Mouse (Mus musculus): Measurements from ENCODE around the gene Tpgs1. TPM values are rescaled to one million over a fixed set of nuclear protein-coding genes. Genes with fewer than 3 reads are reported as not detected.
A peak's percentile ranks its signal among the peaks of the same experiment; 100 is the strongest.

Tpgs1 gene
- total and polyA plus RNA-seq, 2 experiments from 2014 or later = 64.2 to 128 TPM

GRCm38 (mm10) chr10:79683726-79684640, 14.8 kb downstream of the Tpgs1 start:
- Histone ChIP-seq H3K4me1 (ENCODE audit: insufficient read depth) (peaks cover 15% of the 10 kb centered on the region; the same call in 1 of the 2 replicates), H3K27ac (ENCODE audit: low read depth, low read length) (no peak overlapping the region), H3K9me3 (ENCODE audit: low read length) (no peaks in the 10 kb centered on the region), H3K36me3 (ENCODE audit: insufficient read depth) (peaks cover 45% of the 10 kb centered on the region), H3K4me3 (ENCODE audit: low read depth, low read length) (peak overlapping the region; percentile 70), H3K27me3 (ENCODE audit: insufficient read depth, low read length) (no peaks in the 10 kb centered on the region), H3K9ac (peak overlapping the region; percentile 82; the same call in 1 of the 2 replicates), H3K4me2 (ENCODE audit: low read depth) (peak overlapping the region; percentile 90)
- TF ChIP-seq CTCF (IDR thresholded peaks at IDR 0.05; ENCODE audit: low read depth) = no peak
- ATAC-seq (no peak), DNase-seq (no peak)
- 92% methylated on average over 6 of the region's 6 CpGs for WGBS

- ATAC-seq (no peak), DNase-seq (no peak)
- Histone ChIP-seq H3K9ac (no peak overlapping the region), H3K4me2 (ENCODE audit: low read depth) (no peak overlapping the region), H3K9me3 (ENCODE audit: low read length) (no peaks in the 10 kb centered on the region), H3K4me3 (ENCODE audit: low read depth, low read length) (no peak overlapping the region), H3K4me1 (ENCODE audit: insufficient read depth) (peaks cover 15% of the 10 kb centered on the region; the same call in 1 of the 2 replicates), H3K27me3 (ENCODE audit: insufficient read depth, low read length) (no peaks in the 10 kb centered on the region), H3K36me3 (ENCODE audit: insufficient read depth) (peaks cover 53% of the 10 kb centered on the region), H3K27ac (ENCODE audit: low read depth, low read length) (no peak overlapping the region)
- TF ChIP-seq CTCF (IDR thresholded peaks at IDR 0.05; ENCODE audit: low read depth) = no peak
- 94% methylated on average over 25 of the region's 25 CpGs for WGBS
Measured at GRCm38 (mm10) chr10:79684770-79685600, 15.8 kb downstream of the Tpgs1 start.

GRCm38 (mm10) chr10:79686219-79686618, 17.1 kb downstream of the Tpgs1 start:
- ATAC-seq (no peak), DNase-seq (no peak)
- no peak overlapping the region for H3K9ac ChIP-seq
- no peaks in the 10 kb centered on the region for H3K27me3 ChIP-seq (ENCODE audit: insufficient read depth, low read length)
- no peaks in the 10 kb centered on the region for H3K9me3 ChIP-seq (ENCODE audit: low read length)
- H3K27ac ChIP-seq (ENCODE audit: low read depth, low read length) = no peak overlapping the region
- H3K4me3 ChIP-seq (ENCODE audit: low read depth, low read length) = no peak overlapping the region
- 83% methylated on average over 2 of the region's 2 CpGs for WGBS
- H3K4me1 ChIP-seq (ENCODE audit: insufficient read depth) = peaks cover 11% of the 10 kb centered on the region; the same call in 1 of the 2 replicates
- TF ChIP-seq CTCF (IDR thresholded peaks at IDR 0.05; ENCODE audit: low read depth) = no peak
- peaks cover 54% of the 10 kb centered on the region for H3K36me3 ChIP-seq (ENCODE audit: insufficient read depth)
- H3K4me2 ChIP-seq (ENCODE audit: low read depth) = no peak overlapping the region

- no peak for DNase-seq
- ATAC-seq = no peak
- Histone ChIP-seq H3K27ac (ENCODE audit: low read depth, low read length) (no peak overlapping the region), H3K27me3 (ENCODE audit: insufficient read depth, low read length) (no peaks in the 10 kb centered on the region), H3K9me3 (ENCODE audit: low read length) (no peaks in the 10 kb centered on the region), H3K4me3 (ENCODE audit: low read depth, low read length) (no peak overlapping the region), H3K4me2 (ENCODE audit: low read depth) (no peak overlapping the region), H3K9ac (no peak overlapping the region), H3K4me1 (ENCODE audit: insufficient read depth) (0 out of 2 replicates have a peak, but pooled peaks cover 11% of the 10 kb centered on the region), H3K36me3 (ENCODE audit: insufficient read depth) (peaks cover 54% of the 10 kb centered on the region)
- 96% methylated on average over 1 of the region's 1 CpGs for WGBS
- TF ChIP-seq CTCF (IDR thresholded peaks at IDR 0.05; ENCODE audit: low read depth) = no peak
Measured at GRCm38 (mm10) chr10:79686691-79687090, 17.5 kb downstream of the Tpgs1 start.

GRCm38 (mm10) chr10:79687513-79687912, 18.3 kb downstream of the Tpgs1 start:
- H3K4me3 ChIP-seq (ENCODE audit: low read depth, low read length) = no peak overlapping the region
- no peak for TF ChIP-seq CTCF (IDR thresholded peaks at IDR 0.05; ENCODE audit: low read depth)
- no peak overlapping the region for H3K4me2 ChIP-seq (ENCODE audit: low read depth)
- H3K27me3 ChIP-seq (ENCODE audit: insufficient read depth, low read length) = no peaks in the 10 kb centered on the region
- H3K9me3 ChIP-seq (ENCODE audit: low read length) = no peaks in the 10 kb centered on the region
- H3K27ac ChIP-seq (ENCODE audit: low read depth, low read length) = no peak overlapping the region
- WGBS = 96% methylated on average over 6 of the region's 6 CpGs
- DNase-seq (no peak), ATAC-seq (no peak)
- no peak overlapping the region for H3K9ac ChIP-seq
- 0 out of 2 replicates have a peak, but pooled peaks cover 11% of the 10 kb centered on the region for H3K4me1 ChIP-seq (ENCODE audit: insufficient read depth)
- H3K36me3 ChIP-seq (ENCODE audit: insufficient read depth) = peaks cover 54% of the 10 kb centered on the region

GRCm38 (mm10) chr10:79688720-79689119, 19.6 kb downstream of the Tpgs1 start, which contains the start of gene Gzmm:
Gzmm (plus strand) TSS chr10:79689020.
- ATAC-seq = no peak
- Histone ChIP-seq H3K36me3 (ENCODE audit: insufficient read depth) (peaks cover 54% of the 10 kb centered on the region), H3K9me3 (ENCODE audit: low read length) (no peaks in the 10 kb centered on the region), H3K9ac (no peak within 1 kb of the TSS), H3K4me1 (ENCODE audit: insufficient read depth) (0 out of 2 replicates have a peak, but pooled peaks cover 3% of the 10 kb centered on the region), H3K27ac (ENCODE audit: low read depth, low read length) (no peak within 1 kb of the TSS), H3K4me3 (ENCODE audit: low read depth, low read length) (no peak within 1 kb of the TSS), H3K4me2 (ENCODE audit: low read depth) (no peak within 1 kb of the TSS), H3K27me3 (ENCODE audit: insufficient read depth, low read length) (no peaks in the 10 kb centered on the region)
- WGBS = 73% methylated on average over 4 of the region's 4 CpGs
- no peak for DNase-seq
- TF ChIP-seq CTCF (IDR thresholded peaks at IDR 0.05; ENCODE audit: low read depth) = no peak

Data from forebrain, postnatal 0 days (tissue).